Mouse (Mus musculus): Measurements from ENCODE around the gene Ccdc137. TPM values are rescaled to one million over a fixed set of nuclear protein-coding genes. Genes with fewer than 3 reads are reported as not detected.

Gene Ccdc137
- total and polyA plus RNA-seq, 3 experiments, result 32.4 to 44.7 (median 42.8) TPM

- ATAC-seq (ENCODE audit: extremely low read depth, insufficient number of reproducible peaks, low FRiP score, poor library complexity, severe bottlenecking) (no peak; the same call in 1 of the 2 replicates), DNase-seq (ENCODE audit: low spot score) (peak; percentile 21)
- Histone ChIP-seq H3K4me1 (ENCODE audit: insufficient read depth, low read depth, low read length) (peaks cover 41% of the 10 kb centered on the region), H3K9me3 (replicated peaks) (no peaks in the 10 kb centered on the region), H3K36me3 (replicated peaks) (peaks cover 68% of the 10 kb centered on the region), H3K4me3 (ENCODE audit: low read depth, low read length) (peak overlapping the region; percentile 92), H3K27me3 (ENCODE audit: insufficient read depth, low read length) (no peaks in the 10 kb centered on the region)
- TF ChIP-seq GATA2 (IDR thresholded peaks at IDR 0.05; ENCODE audit: borderline replicate concordance, low read depth, low read length), result no peak
- TF ChIP-seq POLR2AphosphoS5 (IDR thresholded peaks at IDR 0.05; ENCODE audit: insufficient replicate concordance, low read depth, low read length), result no peak
- TF ChIP-seq GATA1 (IDR thresholded peaks at IDR 0.05; ENCODE audit: borderline replicate concordance, low read length), result no peak
- no peak for TF ChIP-seq CTCF (IDR thresholded peaks at IDR 0.05; ENCODE audit: low read depth, low read length)
- TF ChIP-seq TAL1 (conservative IDR thresholded peaks at IDR 0.05; ENCODE audit: low read depth, low read length), result no peak
Measured at GRCm38 (mm10) chr11:120457370-120457769, 545 bp upstream of the Ccdc137 start.

- no peaks in the 10 kb centered on the region for H3K9me3 ChIP-seq (replicated peaks)
- peak overlapping the region; percentile 92 for H3K4me3 ChIP-seq (ENCODE audit: low read depth, low read length)
- no peak for ATAC-seq (ENCODE audit: extremely low read depth, insufficient number of reproducible peaks, low FRiP score, poor library complexity, severe bottlenecking)
- DNase-seq (ENCODE audit: low spot score), result no peak
- peaks cover 49% of the 10 kb centered on the region for H3K4me1 ChIP-seq (ENCODE audit: insufficient read depth, low read depth, low read length)
- peaks cover 74% of the 10 kb centered on the region for H3K36me3 ChIP-seq (replicated peaks)
- no peaks in the 10 kb centered on the region for H3K27me3 ChIP-seq (ENCODE audit: insufficient read depth, low read length)
- TF ChIP-seq GATA1 (IDR thresholded peaks at IDR 0.05; ENCODE audit: borderline replicate concordance, low read length) (no peak), POLR2AphosphoS5 (IDR thresholded peaks at IDR 0.05; ENCODE audit: insufficient replicate concordance, low read depth, low read length) (no peak), CTCF (IDR thresholded peaks at IDR 0.05; ENCODE audit: low read depth, low read length) (peak; percentile 58), TAL1 (conservative IDR thresholded peaks at IDR 0.05; ENCODE audit: low read depth, low read length) (no peak), GATA2 (IDR thresholded peaks at IDR 0.05; ENCODE audit: borderline replicate concordance, low read depth, low read length) (no peak)
Measured at GRCm38 (mm10) chr11:120458847-120459597, 1.1 kb downstream of the Ccdc137 start.

GRCm38 (mm10) chr11:120463536-120463935 lies 5.6 kb downstream of the Ccdc137 start:
- H3K36me3 ChIP-seq (replicated peaks), result peaks cover 75% of the 10 kb centered on the region
- ATAC-seq (ENCODE audit: extremely low read depth, insufficient number of reproducible peaks, low FRiP score, poor library complexity, severe bottlenecking), result no peak
- H3K27me3 ChIP-seq (ENCODE audit: insufficient read depth, low read length), result no peaks in the 10 kb centered on the region
- no peak overlapping the region for H3K4me3 ChIP-seq (ENCODE audit: low read depth, low read length)
- H3K4me1 ChIP-seq (ENCODE audit: insufficient read depth, low read depth, low read length), result peaks cover 60% of the 10 kb centered on the region
- TF ChIP-seq TAL1 (conservative IDR thresholded peaks at IDR 0.05; ENCODE audit: low read depth, low read length), result no peak
- no peak for TF ChIP-seq CTCF (IDR thresholded peaks at IDR 0.05; ENCODE audit: low read depth, low read length)
- TF ChIP-seq POLR2AphosphoS5 (IDR thresholded peaks at IDR 0.05; ENCODE audit: insufficient replicate concordance, low read depth, low read length), result no peak
- TF ChIP-seq GATA1 (IDR thresholded peaks at IDR 0.05; ENCODE audit: borderline replicate concordance, low read length), result no peak
- TF ChIP-seq GATA2 (IDR thresholded peaks at IDR 0.05; ENCODE audit: borderline replicate concordance, low read depth, low read length), result no peak
- no peak for DNase-seq (ENCODE audit: low spot score)
- H3K9me3 ChIP-seq (replicated peaks), result no peaks in the 10 kb centered on the region

- DNase-seq (ENCODE audit: low spot score) (no peak), ATAC-seq (ENCODE audit: extremely low read depth, insufficient number of reproducible peaks, low FRiP score, poor library complexity, severe bottlenecking) (no peak)
- Histone ChIP-seq H3K36me3 (replicated peaks) (peaks cover 78% of the 10 kb centered on the region), H3K4me1 (ENCODE audit: insufficient read depth, low read depth, low read length) (peaks cover 61% of the 10 kb centered on the region), H3K27me3 (ENCODE audit: insufficient read depth, low read length) (no peaks in the 10 kb centered on the region), H3K4me3 (ENCODE audit: low read depth, low read length) (no peak overlapping the region), H3K9me3 (replicated peaks) (no peaks in the 10 kb centered on the region)
- TF ChIP-seq CTCF (IDR thresholded peaks at IDR 0.05; ENCODE audit: low read depth, low read length) (no peak), GATA2 (IDR thresholded peaks at IDR 0.05; ENCODE audit: borderline replicate concordance, low read depth, low read length) (no peak)
Measured at GRCm38 (mm10) chr11:120464365-120464764, 6.5 kb downstream of the Ccdc137 start.

- Histone ChIP-seq H3K27me3 (ENCODE audit: insufficient read depth, low read length) (no peaks in the 10 kb centered on the region), H3K9me3 (replicated peaks) (no peaks in the 10 kb centered on the region), H3K4me1 (ENCODE audit: insufficient read depth, low read depth, low read length) (peaks cover 54% of the 10 kb centered on the region), H3K36me3 (replicated peaks) (peaks cover 79% of the 10 kb centered on the region), H3K4me3 (ENCODE audit: low read depth, low read length) (no peak overlapping the region)
- TF ChIP-seq TAL1 (conservative IDR thresholded peaks at IDR 0.05; ENCODE audit: low read depth, low read length) (no peak), GATA2 (IDR thresholded peaks at IDR 0.05; ENCODE audit: borderline replicate concordance, low read depth, low read length) (no peak), GATA1 (IDR thresholded peaks at IDR 0.05; ENCODE audit: borderline replicate concordance, low read length) (no peak), POLR2AphosphoS5 (IDR thresholded peaks at IDR 0.05; ENCODE audit: insufficient replicate concordance, low read depth, low read length) (no peak), CTCF (IDR thresholded peaks at IDR 0.05; ENCODE audit: low read depth, low read length) (no peak)
- ATAC-seq (ENCODE audit: extremely low read depth, insufficient number of reproducible peaks, low FRiP score, poor library complexity, severe bottlenecking) (no peak), DNase-seq (ENCODE audit: low spot score) (no peak)
Measured at GRCm38 (mm10) chr11:120465521-120465920, 7.6 kb downstream of the Ccdc137 start.

- DNase-seq (ENCODE audit: low spot score) (peak; percentile 99), ATAC-seq (ENCODE audit: extremely low read depth, insufficient number of reproducible peaks, low FRiP score, poor library complexity, severe bottlenecking) (peak; percentile 99)
- Histone ChIP-seq H3K27me3 (ENCODE audit: insufficient read depth, low read length) (no peaks in the 10 kb centered on the region), H3K4me3 (ENCODE audit: low read depth, low read length) (peak within 1 kb of the TSS; percentile 90), H3K4me1 (ENCODE audit: insufficient read depth, low read depth, low read length) (peaks cover 41% of the 10 kb centered on the region), H3K9me3 (replicated peaks) (no peaks in the 10 kb centered on the region), H3K36me3 (replicated peaks) (peaks cover 79% of the 10 kb centered on the region)
- TF ChIP-seq GATA1 (IDR thresholded peaks at IDR 0.05; ENCODE audit: borderline replicate concordance, low read length) (no peak), GATA2 (IDR thresholded peaks at IDR 0.05; ENCODE audit: borderline replicate concordance, low read depth, low read length) (no peak), POLR2AphosphoS5 (IDR thresholded peaks at IDR 0.05; ENCODE audit: insufficient replicate concordance, low read depth, low read length) (no peak), TAL1 (conservative IDR thresholded peaks at IDR 0.05; ENCODE audit: low read depth, low read length) (no peak), CTCF (IDR thresholded peaks at IDR 0.05; ENCODE audit: low read depth, low read length) (no peak)
Measured at GRCm38 (mm10) chr11:120467051-120467735, 9.3 kb downstream of the Ccdc137 start, which contains the start of gene Arl16. TSS of gene Arl16 (minus strand) at chr11:120467607.
